Mouse (Mus musculus) adrenal gland, postnatal 14 days (tissue): Measurements from ENCODE around the gene Dcp1b. TPM values are rescaled to one million over a fixed set of nuclear protein-coding genes. Genes with fewer than 3 reads are reported as not detected.

Experiments used
- DNase-seq: peaks from one replicate; pipeline ENCODE4 v3.0.0; 2021; ENCODE audit warnings: mixed read lengths
- long read RNA-seq, 2 experiments: library from polyadenylated mRNA; stranded (forward); transcript quantifications; one replicate each; pipeline ENCODE4 v2.0.0; 2021
- total RNA-seq: library from RNA; stranded (reverse); gene quantifications from 2 replicates; pipeline ENCODE4 v1.2.3, GENCODE M21; 2021

Dcp1b gene
- total RNA-seq, result 10.2 and 14.0 TPM in 2 replicates
- long read RNA-seq, experiment 1, transcript Dcp1b-202 (9 exons, 3,313 nt), result major isoform, 15 of 23 reads
- long read RNA-seq, experiment 1, partial matches to known transcripts, result 1 of 23 reads
- long read RNA-seq, experiment 1, other reads (novel, unspliced or antisense), result 7 of 23 reads
- long read RNA-seq, experiment 2, partial matches to known transcripts, result 5 of 10 reads
- long read RNA-seq, experiment 2, other reads (novel, unspliced or antisense), result 1 of 10 reads

DNA sequence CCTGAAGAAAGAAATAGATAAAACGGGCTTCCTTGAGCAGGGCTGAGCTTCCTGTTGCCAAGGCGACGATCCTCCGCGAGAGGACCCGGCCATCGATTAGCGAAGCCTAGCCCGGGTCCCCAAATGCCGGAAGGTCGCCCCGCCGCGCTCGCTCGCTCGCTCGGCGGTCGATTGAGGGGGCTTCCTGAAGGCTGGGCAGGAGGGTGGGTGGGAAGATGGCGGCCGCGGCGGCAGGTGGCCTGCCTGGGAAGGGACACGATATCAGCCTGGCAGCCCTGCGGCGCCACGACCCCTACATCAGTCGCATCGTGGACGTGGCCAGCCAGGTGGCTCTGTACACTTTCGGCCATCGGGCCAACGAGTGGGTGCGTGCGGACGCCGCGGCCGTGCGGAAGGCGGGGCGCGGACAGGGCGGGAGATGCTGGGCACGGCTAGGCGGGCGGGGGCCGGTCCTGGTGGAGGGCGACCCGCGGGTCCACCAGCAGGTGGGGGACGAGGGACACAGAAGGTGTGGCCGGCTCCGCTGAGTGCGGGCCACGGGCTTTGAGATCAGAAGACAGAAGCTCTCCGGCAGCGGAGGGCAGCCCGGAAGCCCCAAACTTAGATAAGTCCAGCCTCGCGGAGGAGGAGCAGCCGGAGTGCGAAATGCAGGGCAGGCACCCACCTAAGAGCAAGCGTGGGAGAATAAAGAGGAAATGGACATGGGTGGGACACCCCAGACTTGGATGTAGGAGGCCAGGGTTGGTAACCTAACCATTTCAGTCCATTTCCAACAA is at the start of gene Dcp1b:
Dcp1b (plus strand) TSS at position 176 of the 776 bp plus-strand sequence.
- DNase-seq, result peak; percentile 96

DNA sequence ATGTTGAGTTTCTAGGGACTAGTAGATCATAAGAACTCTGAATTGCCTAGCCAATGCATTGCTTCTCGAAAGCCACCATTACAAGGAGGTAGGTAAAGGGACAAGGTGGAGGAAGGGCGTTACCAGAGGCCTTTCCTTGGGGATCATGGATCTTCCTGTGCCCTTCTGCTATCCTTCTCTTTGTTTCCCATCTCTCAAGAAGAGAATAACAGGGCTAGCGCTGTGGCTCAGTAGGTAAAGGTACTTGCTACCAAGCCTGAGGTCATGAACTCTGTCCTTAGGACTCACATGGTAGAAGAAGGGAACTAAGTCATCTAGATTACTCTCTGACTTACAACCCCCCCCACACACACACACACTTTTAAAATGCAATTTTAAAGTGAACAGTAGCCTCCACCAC is 48.1 kb upstream of the Dcp1b start:
- DNase-seq, result no peak

DNA sequence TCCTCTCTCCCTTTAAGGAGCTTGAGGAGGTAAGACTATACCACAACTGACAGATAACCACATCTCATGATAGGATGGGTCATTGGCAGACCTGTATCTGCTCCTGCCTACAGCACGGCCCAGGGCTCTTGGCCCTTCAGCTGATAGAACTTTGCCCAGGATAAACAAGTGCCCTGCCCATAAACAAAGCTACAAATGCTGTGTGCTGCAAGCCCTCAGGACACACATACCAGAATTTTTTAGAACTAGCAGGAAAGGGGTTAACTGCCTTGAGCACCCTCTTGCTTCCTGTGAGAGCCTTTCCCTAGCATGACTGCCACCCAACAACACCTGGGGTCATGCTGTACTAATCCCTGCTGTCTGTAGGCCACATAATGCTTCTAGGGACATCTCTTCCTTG is 47.0 kb upstream of the Dcp1b start:
- DNase-seq, result no peak

DNA sequence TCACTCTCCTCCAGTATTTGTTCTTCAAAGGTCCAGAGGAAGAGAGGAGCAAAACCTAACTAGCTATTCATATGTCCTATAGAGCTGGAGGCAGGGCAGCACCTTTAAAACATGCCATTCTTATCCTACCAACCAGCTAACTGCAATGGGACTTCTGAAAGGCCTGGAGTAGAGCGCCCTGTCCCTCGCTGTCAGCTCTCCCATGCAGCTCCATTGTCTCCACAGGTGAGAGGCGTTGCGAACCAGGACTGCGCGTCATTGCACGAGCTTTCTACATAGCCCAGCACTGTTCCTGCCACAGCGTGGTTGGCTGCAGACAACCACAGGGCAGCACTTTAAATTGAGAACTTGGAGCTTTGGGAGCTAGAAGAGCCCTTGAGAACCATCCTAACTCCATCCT is 46.5 kb upstream of the Dcp1b start:
- no peak for DNase-seq

DNA sequence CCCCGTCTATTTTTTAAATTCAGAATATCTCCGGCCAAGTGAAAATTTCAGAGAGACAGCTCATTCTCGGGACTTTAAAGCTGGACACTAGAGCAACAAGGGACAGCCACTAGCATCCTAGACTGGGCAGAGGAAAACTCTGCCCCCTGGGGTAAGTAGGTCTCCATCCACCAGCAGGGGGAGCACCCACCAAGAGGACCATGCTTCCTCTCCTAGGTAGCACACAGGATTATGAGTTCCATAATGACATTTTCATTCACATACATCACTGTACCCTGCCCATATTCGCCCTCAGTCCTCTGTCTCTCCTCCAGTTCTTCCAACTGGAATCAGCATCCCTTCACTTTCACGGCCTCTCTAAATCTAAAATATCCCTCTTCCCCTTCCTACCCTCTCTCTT is 45.4 kb upstream of the Dcp1b start:
- DNase-seq, result peak; percentile 82

DNA sequence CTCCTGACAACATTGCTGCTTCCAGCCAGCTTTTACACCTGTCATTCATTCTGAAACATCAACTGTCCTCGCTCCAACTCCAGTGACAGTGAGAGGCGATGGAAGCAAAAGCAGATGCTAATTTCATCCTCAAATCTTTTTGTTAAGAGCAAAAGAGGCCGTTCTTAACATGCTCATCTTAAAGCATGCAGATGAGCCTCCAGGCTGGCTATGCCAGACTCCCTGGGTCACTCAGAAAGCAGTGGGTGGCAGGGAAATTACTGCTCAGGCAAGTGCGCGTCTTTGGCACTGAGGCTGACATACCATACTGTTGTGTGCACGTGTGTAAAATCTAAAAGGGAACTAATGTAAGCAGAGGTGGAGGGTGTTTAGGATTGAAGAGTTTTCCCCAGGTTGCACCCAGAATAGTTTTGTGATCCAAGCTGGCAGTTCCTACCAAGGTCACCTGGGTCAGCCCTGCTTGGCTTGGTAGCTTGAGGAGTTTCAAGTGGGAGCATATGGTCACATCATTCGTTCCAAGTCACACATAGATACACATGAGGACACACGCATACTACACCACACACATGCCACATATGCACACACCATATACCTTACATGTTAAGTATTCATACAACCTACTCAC is 42.8 kb upstream of the Dcp1b start:
- DNase-seq, result no peak

DNA sequence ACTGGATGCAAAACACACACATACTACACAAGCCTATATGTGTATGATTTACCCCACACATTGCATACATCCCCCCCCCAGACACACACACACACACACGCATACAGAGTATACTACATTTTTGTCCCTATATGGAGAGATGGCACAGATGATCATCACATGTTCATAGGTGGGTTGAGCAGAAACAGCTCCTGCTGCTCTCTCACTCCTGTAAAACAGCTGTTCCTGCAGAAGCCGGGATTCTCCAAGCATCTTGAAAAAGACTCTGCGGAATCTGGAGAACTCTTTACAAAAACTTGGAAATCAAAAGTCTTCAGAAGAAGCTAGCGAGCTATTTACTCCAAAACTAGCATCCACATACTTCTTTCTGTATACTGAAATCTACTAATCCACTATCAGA is 42.2 kb upstream of the Dcp1b start:
- DNase-seq, result no peak

DNA sequence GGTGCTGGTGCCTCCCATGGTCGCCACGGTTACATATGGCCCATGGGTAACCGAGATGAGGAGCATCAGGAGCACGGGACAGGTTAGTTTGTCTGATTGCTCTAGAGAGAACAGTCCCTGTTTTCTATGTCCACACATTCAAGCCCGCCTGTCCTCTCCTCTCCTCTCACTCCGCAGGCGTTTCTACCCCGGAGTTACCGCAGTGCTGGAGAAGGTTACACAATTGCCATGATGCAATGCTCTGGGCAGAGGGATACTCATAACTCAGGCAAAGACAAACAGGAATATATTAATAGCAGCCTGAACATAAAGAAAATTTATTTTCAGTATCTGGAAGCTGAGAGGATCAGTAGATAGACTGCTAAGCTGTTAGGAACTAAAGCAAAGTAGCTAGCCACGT is 37.3 kb upstream of the Dcp1b start:
- DNase-seq, result peak; percentile 63

DNA sequence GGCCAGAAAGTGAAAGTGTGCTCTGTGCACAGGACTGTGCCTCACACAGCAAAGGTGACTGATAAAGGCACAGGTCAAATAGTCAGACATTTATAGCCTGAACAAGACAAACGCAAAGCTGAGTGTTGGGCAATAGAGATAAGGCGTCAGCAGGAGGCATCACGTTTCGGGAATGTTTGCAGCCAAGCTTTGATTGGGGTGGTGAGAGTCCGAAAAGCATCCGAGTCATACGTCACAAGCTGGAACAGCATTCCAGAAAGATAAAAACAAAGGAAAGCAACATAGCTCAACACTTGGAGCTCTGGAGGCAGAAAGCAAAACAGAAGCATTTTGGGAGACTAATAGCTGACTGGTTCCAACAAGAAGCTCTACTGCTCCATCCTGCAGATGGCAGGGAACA is 35.5 kb upstream of the Dcp1b start:
- no peak for DNase-seq

DNA sequence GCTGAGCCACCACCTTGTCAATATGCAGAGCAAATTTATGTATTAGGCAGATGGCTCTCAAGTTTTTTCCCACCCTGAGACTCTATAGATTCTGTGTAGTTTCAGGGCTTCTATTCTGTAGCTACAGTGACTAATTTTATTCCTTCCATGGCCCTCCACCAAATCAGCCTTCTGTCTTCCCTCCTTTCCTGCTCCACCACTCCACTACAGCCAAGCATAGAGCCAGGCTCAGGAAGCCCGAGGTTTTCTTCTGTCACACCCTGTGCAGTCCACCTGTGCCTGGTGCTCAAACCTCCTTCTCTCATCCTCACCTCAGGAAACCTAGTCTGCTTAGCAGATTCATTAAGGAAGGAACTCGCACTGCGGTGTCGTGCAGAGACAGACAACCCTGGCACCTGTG is 29.9 kb upstream of the Dcp1b start:
- no peak for DNase-seq

DNA sequence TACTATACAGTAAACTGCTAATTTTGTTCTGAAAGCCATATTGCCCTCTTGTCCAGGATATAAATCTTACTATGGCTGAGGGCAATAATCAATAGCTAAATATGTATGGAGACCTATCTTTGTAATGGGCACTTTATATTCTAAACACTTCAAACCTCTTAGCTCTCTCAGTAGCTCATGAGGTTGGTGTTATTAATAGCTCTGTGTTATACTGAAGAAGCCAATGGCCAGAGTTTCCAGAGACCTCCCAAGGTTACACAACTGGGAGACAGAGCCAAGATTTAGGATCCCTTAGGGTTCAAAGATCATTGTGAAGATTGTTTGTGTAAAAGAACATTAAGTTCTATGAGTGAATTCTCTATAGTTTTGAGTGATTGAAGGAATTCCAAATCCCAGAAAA is 9.4 kb upstream of the Dcp1b start:
- no peak for DNase-seq

DNA sequence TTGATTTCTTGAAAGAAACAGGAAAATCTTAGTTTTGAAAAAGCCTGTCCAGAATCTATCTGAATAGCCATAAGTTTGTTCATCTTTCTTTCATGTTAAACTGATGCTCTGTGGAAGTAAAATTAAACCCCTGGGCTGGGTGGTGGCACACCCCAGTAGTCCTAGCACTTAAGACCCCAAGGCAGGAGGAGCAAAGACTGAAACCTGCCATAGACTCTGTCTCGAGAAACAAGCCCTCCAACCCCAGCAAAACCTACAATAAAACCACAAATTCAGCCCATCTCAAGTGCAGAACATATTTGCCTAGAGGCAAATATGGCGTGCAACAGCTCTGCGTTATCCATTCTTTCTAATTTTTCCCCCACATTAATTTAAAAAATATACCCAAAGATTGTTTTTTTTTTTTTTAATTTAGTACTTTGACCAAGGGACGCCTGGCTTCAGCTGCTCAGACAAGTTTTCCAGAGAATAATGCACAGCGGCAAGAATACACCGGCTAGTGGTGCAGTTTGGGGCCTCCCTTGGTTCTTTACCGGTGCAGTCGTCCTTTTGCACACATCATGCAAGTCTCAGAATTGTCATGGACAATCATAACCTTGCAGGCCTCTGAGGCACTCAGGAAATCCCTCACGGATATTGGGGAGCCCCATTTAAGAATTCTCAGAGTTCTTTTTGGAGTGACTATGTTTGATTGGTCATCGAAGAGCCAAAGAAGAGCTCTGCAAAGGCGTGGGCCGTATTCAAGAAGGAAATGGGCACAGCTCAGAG is 562 bp upstream of the Dcp1b start:
- DNase-seq, result no peak

DNA sequence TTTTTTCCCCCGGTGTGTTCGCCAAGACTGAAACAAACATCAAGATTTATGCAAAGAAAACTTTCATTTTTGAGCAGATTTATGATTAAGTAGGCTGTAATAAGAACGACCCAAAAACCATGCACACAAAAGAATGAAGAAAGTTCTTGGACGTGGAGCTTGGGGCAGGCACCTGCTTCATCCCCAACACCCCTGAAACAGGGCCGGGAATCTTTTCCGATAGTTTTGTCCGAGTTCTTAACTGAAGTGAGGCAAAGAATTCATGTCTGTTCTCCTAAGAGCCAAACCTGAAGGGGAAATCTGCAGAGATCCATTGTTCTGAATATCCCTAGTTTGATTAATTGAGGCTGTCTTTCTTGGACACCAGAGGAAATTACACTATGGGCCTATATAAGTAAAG is 1.1 kb downstream of the Dcp1b start:
- DNase-seq, result no peak

DNA sequence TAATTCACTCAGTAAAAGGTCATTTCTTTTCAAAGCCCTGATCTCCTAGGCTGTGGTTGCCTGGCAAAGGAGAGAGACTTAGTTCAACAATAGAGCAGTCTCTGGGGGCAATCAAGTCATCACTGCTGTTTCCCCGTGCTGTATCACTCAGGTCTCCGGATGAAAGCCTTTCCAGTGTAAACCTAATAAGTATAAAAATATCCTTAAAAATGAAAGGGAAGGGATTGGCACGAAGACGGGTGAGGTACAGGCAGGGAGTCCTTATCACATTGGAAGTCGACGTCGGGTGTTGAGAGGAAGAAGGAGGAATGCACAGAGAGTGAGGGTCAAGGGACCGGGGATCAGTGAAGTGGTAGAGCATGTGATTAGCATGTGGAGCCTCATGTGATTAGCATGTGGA is 2.0 kb downstream of the Dcp1b start:
- DNase-seq, result peak; percentile 27

DNA sequence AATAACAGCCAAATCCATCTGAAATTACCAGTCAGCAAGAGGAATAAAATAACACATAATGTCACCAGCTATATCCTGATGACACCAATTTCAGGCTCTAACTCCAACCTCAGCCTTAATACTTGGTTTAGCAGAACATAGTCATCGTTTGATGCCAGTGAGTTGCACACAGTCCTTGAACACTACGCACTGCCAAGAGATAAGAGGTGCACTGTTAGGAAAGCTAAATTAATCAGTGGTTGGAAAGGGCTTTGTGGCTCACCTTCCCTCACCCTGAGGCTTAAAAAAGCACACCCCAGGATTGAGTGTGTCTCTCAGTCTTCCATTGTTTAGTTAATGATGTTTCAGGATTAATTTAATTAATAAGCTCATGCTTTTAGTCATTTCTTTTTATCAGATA is 5.1 kb downstream of the Dcp1b start:
- DNase-seq, result peak; percentile 30

DNA sequence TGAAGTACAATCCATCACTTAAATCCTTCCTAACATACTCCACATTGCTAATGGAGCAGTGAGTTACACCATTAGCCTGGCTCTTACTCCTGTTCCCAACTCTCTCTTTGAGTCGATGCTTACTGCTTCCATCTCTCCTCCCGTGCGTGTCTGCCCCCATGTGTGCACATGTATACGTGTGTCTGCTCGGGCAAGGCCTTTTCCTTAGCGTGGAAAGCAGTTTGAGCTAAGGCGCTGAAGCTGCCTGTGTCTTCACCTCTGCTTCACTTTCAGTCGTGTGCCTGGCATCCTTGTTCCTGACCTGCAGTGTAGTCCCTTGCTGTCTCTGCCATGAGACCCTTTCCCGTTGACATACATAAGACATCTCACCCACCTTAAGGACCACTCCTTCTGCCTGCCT is 7.2 kb downstream of the Dcp1b start:
- DNase-seq, result no peak

DNA sequence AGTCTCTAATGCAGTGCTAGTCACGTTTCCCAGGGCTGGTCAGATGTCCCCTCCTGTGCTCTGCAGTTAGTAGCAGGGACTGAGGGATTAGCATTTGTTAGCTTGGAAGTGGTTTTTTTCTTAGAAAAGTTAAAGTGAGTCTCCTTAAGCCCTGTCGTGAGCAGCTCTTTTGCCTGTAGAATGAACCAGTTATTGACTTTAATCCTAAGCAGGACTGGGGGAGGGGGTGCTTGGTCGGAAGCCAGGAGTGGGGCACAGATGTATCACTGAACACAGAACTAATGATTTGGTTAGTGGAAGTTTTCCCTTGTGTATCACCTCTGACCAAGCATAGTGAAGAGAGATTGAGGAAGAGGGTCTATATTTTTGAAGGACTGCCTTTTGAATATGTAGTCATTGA is 8.7 kb downstream of the Dcp1b start:
- no peak for DNase-seq

DNA sequence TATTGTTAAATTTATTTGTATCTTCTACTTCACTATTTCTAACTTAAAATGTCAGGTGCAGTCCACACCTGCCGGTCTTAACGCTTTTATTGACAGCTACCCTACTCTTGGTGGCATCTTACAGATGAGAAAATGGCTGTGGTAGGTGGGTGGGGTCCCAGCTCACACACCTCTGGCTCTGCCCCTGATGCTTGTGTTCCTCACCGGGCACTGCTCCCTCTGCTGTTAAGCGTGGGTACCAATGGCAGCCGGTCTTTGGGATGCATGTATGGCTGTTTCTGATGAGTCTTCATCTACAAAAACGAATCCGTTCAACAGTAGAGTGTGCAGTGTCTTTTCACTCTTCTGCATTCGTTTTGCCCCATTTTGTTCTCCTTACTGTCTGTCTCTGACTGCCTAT is 11.6 kb downstream of the Dcp1b start:
- DNase-seq, result peak; percentile 27

DNA sequence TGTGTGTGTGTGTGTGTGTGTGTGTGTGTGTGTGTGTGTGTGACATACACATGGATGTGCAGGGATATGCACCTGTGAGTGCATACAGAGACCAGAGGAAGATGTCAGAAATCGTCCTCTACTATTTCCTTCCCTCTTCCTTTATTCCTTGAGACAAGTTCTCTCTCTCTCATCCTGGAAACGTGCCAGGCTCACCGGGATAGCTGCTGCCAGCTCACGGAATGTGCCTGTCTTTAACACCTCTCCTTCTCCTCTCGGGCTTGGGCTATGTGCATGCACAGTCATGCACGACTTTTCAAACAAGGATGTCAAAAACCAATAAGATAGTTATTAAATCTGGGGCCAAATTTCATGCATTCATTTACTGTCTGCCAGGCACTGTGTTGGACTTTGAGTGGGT is 12.6 kb downstream of the Dcp1b start:
- DNase-seq, result no peak

DNA sequence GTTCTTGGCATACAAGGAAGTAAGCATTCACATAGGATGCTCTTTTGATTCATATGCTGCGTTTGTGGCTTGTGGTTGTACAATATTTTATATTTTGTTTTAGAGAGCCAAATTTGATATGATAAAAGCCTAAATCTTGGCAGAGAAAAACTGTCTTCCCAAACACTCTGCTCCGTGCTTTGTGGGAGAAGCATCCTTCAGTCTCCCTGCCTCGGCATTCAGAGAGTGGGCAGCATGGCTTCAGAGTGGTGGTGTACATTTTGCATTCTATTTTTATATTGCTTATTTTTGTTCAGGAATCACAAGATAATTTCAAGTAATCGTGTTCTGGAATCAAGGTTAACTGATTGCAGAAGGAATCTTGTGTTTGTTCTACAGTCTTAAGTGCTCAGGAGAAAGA is 16.4 kb downstream of the Dcp1b start:
- DNase-seq, result no peak

DNA sequence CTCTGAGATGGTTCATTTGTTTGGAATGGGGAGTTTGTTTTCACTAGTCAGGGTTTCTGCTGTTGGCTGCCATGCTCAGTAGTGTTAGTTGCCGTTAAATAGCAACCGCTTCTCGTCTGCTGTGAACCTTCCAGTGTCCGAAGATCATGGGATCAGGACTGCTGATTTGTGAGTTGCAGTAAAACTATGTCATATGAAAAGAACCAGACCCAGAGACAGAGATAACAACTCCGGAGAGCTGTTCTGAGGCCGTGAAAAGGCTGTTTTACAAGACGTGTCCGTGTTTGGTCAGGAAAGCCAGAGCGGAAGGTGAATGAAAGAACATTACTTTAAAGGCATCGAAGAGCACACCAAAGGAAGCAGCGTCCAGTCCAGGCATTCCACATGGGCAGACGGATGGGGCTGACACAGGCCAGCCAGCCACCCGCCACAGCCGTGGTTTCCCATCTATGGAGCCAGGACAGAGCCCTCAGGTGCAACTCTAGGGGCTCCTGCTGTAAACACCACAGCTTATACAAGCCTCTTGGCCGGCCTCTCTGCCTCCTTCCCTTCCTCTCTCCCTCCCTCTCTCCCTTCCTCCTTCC is 18.6 kb downstream of the Dcp1b start:
- no peak for DNase-seq

DNA sequence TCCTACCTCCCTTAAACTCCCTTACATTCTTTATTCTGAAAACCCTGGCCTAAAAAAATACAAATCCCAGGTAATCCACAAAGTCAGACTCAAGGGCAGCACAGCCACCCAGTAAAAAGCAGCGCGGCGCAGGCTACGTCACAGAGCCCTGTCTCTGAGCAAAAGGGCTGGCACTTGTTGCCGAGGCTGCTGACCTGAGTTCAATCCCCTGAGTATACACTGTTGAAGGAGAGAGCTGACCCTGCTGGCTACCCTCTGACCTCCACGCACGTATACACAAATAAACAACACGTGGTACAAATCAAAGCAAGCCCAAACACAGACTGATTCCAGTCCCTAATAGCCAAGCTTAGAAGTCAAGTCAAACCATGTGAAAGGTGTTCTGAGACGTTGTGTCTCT is 19.1 kb downstream of the Dcp1b start:
- no peak for DNase-seq

DNA sequence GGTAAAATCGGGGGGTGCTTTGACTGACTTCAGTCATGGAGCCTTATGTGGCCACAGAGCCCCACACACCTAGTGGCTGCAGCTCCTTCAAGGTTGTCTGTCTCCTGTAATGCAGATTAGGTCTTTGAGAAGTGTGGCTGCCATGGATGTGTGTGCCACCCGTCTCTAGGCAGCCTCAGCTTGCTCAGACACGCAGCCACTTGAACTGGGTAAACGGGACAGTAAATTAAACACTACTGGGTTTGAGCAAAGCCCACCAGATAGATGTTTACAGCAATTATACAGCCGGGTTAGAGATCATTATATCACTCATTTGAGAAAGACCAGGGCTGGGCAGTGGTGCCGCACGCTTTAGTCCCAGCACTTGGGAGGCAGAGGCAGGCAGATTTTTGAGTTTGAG is 19.5 kb downstream of the Dcp1b start:
- no peak for DNase-seq
